Mouse (Mus musculus) forebrain, embryonic 13.5 days (tissue): Measurements from ENCODE around the gene Eif2ak1. TPM values are rescaled to one million over a fixed set of nuclear protein-coding genes. Genes with fewer than 3 reads are reported as not detected.
"Not testable (repeated sequence)": the region's sequence is repeated elsewhere in the genome, so short reads cannot be mapped to it uniquely, and the experiment has no call there.

Experiments
- ATAC-seq: fragments of 200-750 bp; cut with Nextera tagmentation; 2 replicates; pipeline ENCODE4 v1.8.0; 2017
- H3K27ac ChIP-seq: fragments of 300-500 bp; sonication (generic); 2 replicates; pipeline ENCODE4 v1.5.1; 2015; ENCODE audit warnings: inconsistent platforms, mild to moderate bottlenecking, moderate library complexity
- H3K27me3 ChIP-seq: fragments of 300-500 bp; sonication (generic); 2 replicates; pipeline ENCODE4 v1.6.1; 2015; ENCODE audit warnings: mild to moderate bottlenecking, inconsistent platforms
- H3K36me3 ChIP-seq: fragments of 300-500 bp; sonication (generic); 2 replicates; pipeline ENCODE4 v1.6.1; 2015; ENCODE audit warnings: mild to moderate bottlenecking, inconsistent platforms; ENCODE audit not compliant: poor library complexity, severe bottlenecking
- H3K4me1 ChIP-seq: fragments of 300-500 bp; sonication (generic); 2 replicates; pipeline ENCODE4 v1.6.1; 2015; ENCODE audit warnings: inconsistent platforms
- H3K4me2 ChIP-seq: fragments of 300-500 bp; sonication (generic); 2 replicates; pipeline ENCODE4 v1.6.1; 2015; ENCODE audit warnings: inconsistent platforms, mild to moderate bottlenecking, moderate library complexity
- H3K4me3 ChIP-seq: fragments of 300-500 bp; sonication (generic); 2 replicates; pipeline ENCODE4 v1.5.1; 2015; ENCODE audit warnings: mild to moderate bottlenecking, inconsistent platforms
- H3K9ac ChIP-seq: fragments of 300-500 bp; sonication (generic); 2 replicates; pipeline ENCODE4 v1.6.1; 2015; ENCODE audit warnings: mild to moderate bottlenecking, inconsistent platforms
- H3K9me3 ChIP-seq: fragments of 300-500 bp; sonication (generic); replicated peaks from 2 replicates; pipeline ENCODE4 v1.6.1; 2016; ENCODE audit warnings: inconsistent platforms
- WGBS: fragments of 180-500 bp; shearing (Covaris S2); methylation state at CpG from one replicate; pipeline ENCODE4 v1.1.7; 2015; 5-methylcytosine and 5-hydroxymethylcytosine counted together
- polyA plus RNA-seq: library from polyadenylated mRNA; unstranded; fragments of >200 nt; fragmentation: Nextera tagmentation; extraction: Ambion mirVana; gene quantifications from 2 replicates; pipeline ENCODE4 v1.2.1, GENCODE M21; 2015

The Eif2ak1 gene
- 44.9 and 45.6 TPM in 2 replicates for polyA plus RNA-seq

GRCm38 (mm10) chr5:143817116-143817930, at the start of gene Eif2ak1:
Gene Eif2ak1 (plus strand): TSS chr5:143817788.
- peak; percentile 99 for ATAC-seq
- H3K9me3 ChIP-seq: no peaks in the 10 kb centered on the region
- WGBS: under 1% methylated on average over 37 of the region's 37 CpGs
- H3K36me3 ChIP-seq: no peaks in the 10 kb centered on the region
- peak within 1 kb of the TSS; percentile 72 for H3K27ac ChIP-seq
- peak within 1 kb of the TSS; percentile 84 for H3K9ac ChIP-seq
- peak within 1 kb of the TSS; percentile 70 for H3K4me2 ChIP-seq
- H3K4me3 ChIP-seq: peak within 1 kb of the TSS; percentile 82
- peaks cover 12% of the 10 kb centered on the region for H3K4me1 ChIP-seq
- H3K27me3 ChIP-seq: no peaks in the 10 kb centered on the region

- Histone ChIP-seq H3K4me2 (no peak overlapping the region), H3K27ac (no peak overlapping the region), H3K4me3 (no peak overlapping the region), H3K36me3 (no peaks in the 10 kb centered on the region), H3K27me3 (no peaks in the 10 kb centered on the region), H3K9me3 (no peaks in the 10 kb centered on the region), H3K9ac (no peak overlapping the region), H3K4me1 (no peaks in the 10 kb centered on the region)
- WGBS: 91% methylated on average over 8 of the region's 8 CpGs
- no peak for ATAC-seq
Observed at GRCm38 (mm10) chr5:143781951-143782350, 35.6 kb upstream of the Eif2ak1 start.

- WGBS: 85% methylated on average over 6 of the region's 6 CpGs
- ATAC-seq: no peak
- no peaks in the 10 kb centered on the region for H3K9me3 ChIP-seq
- no peak overlapping the region for H3K4me2 ChIP-seq
- H3K4me1 ChIP-seq: no peaks in the 10 kb centered on the region
- no peak overlapping the region for H3K27ac ChIP-seq
- H3K36me3 ChIP-seq: no peaks in the 10 kb centered on the region
- H3K27me3 ChIP-seq: no peaks in the 10 kb centered on the region
- H3K4me3 ChIP-seq: no peak overlapping the region
- no peak overlapping the region for H3K9ac ChIP-seq
Observed at GRCm38 (mm10) chr5:143785391-143785790, 32.2 kb upstream of the Eif2ak1 start.

- H3K4me3 ChIP-seq, ATAC-seq, H3K9ac ChIP-seq, H3K27me3 ChIP-seq, H3K36me3 ChIP-seq, H3K4me2 ChIP-seq, H3K27ac ChIP-seq, H3K9me3 ChIP-seq, H3K4me1 ChIP-seq: not testable (repeated sequence)
- WGBS: 90% methylated on average over 6 of the region's 6 CpGs
Observed at GRCm38 (mm10) chr5:143801216-143801615, 16.4 kb upstream of the Eif2ak1 start.

- Histone ChIP-seq H3K9ac (no peak overlapping the region), H3K36me3 (no peaks in the 10 kb centered on the region), H3K27ac (no peak overlapping the region), H3K4me3 (no peak overlapping the region), H3K4me2 (no peak overlapping the region), H3K27me3 (no peaks in the 10 kb centered on the region), H3K4me1 (no peaks in the 10 kb centered on the region), H3K9me3 (no peaks in the 10 kb centered on the region)
- WGBS: 93% methylated on average over 18 of the region's 18 CpGs
- ATAC-seq: no peak
Observed at GRCm38 (mm10) chr5:143804056-143804765, 13.4 kb upstream of the Eif2ak1 start.

GRCm38 (mm10) chr5:143807268-143807667, 10.3 kb upstream of the Eif2ak1 start:
- Histone ChIP-seq H3K9ac (no peak overlapping the region), H3K9me3 (no peaks in the 10 kb centered on the region), H3K4me3 (no peak overlapping the region), H3K27me3 (no peaks in the 10 kb centered on the region), H3K36me3 (no peaks in the 10 kb centered on the region), H3K4me2 (no peak overlapping the region), H3K27ac (no peak overlapping the region), H3K4me1 (no peaks in the 10 kb centered on the region)
- no peak for ATAC-seq
- WGBS: 80% methylated on average over 3 of the region's 3 CpGs

- H3K4me3 ChIP-seq: no peak overlapping the region
- ATAC-seq: no peak
- no peaks in the 10 kb centered on the region for H3K4me1 ChIP-seq
- no peaks in the 10 kb centered on the region for H3K36me3 ChIP-seq
- no peak overlapping the region for H3K27ac ChIP-seq
- no peaks in the 10 kb centered on the region for H3K27me3 ChIP-seq
- WGBS: 83% methylated on average over 3 of the region's 3 CpGs
- no peak overlapping the region for H3K4me2 ChIP-seq
- H3K9ac ChIP-seq: no peak overlapping the region
- H3K9me3 ChIP-seq: no peaks in the 10 kb centered on the region
Observed at GRCm38 (mm10) chr5:143809421-143810090, 8.0 kb upstream of the Eif2ak1 start.

- H3K27ac ChIP-seq: no peak overlapping the region
- H3K27me3 ChIP-seq: no peaks in the 10 kb centered on the region
- ATAC-seq: no peak
- H3K4me3 ChIP-seq: no peak overlapping the region
- 91% methylated on average over 5 of the region's 5 CpGs for WGBS
- H3K4me2 ChIP-seq: no peak overlapping the region
- no peaks in the 10 kb centered on the region for H3K36me3 ChIP-seq
- H3K4me1 ChIP-seq: no peaks in the 10 kb centered on the region
- no peak overlapping the region for H3K9ac ChIP-seq
- no peaks in the 10 kb centered on the region for H3K9me3 ChIP-seq
Observed at GRCm38 (mm10) chr5:143811653-143812052, 5.9 kb upstream of the Eif2ak1 start.

- no peaks in the 10 kb centered on the region for H3K9me3 ChIP-seq
- ATAC-seq: no peak
- WGBS: 92% methylated on average over 2 of the region's 2 CpGs
Observed at GRCm38 (mm10) chr5:143814626-143815025, 3.0 kb upstream of the Eif2ak1 start.

GRCm38 (mm10) chr5:143817931-143818311, 333 bp downstream of the Eif2ak1 start:
- Histone ChIP-seq H3K27me3 (no peaks in the 10 kb centered on the region), H3K4me2 (peak overlapping the region; percentile 70), H3K36me3 (no peaks in the 10 kb centered on the region), H3K27ac (peak overlapping the region; percentile 72), H3K4me1 (peaks cover 12% of the 10 kb centered on the region), H3K9ac (peak overlapping the region; percentile 84), H3K9me3 (no peaks in the 10 kb centered on the region), H3K4me3 (peak overlapping the region; percentile 82)
- ATAC-seq: peak; percentile 78
- under 1% methylated on average over 32 of the region's 32 CpGs for WGBS

More at GRCm38 (mm10) chr5:143814626-143815025, 3.0 kb upstream of the Eif2ak1 start:
- Histone ChIP-seq H3K36me3 (no peaks in the 10 kb centered on the region), H3K4me2 (no peak overlapping the region), H3K4me1 (peaks cover 12% of the 10 kb centered on the region), H3K4me3 (no peak overlapping the region), H3K27ac (no peak overlapping the region), H3K27me3 (no peaks in the 10 kb centered on the region), H3K9ac (no peak overlapping the region)

GRCm38 (mm10) chr5:143818461-143818860, 873 bp downstream of the Eif2ak1 start:
- peak overlapping the region; percentile 70 for H3K4me2 ChIP-seq
- H3K27ac ChIP-seq: no peak overlapping the region
- peak overlapping the region; percentile 82 for H3K4me3 ChIP-seq
- ATAC-seq: no peak
- H3K9me3 ChIP-seq: no peaks in the 10 kb centered on the region
- H3K9ac ChIP-seq: peak overlapping the region; percentile 84
- H3K4me1 ChIP-seq: peaks cover 12% of the 10 kb centered on the region
- H3K27me3 ChIP-seq: no peaks in the 10 kb centered on the region
- WGBS: 18% methylated on average over 10 of the region's 10 CpGs
- H3K36me3 ChIP-seq: no peaks in the 10 kb centered on the region

- peaks cover 12% of the 10 kb centered on the region for H3K4me1 ChIP-seq
- 0 out of 2 replicates have a peak overlapping the region, but pooled peaks have one; percentile 82 for H3K4me3 ChIP-seq
- ATAC-seq: no peak
- no peaks in the 10 kb centered on the region for H3K9me3 ChIP-seq
- 90% methylated on average over 13 of the region's 13 CpGs for WGBS
- H3K4me2 ChIP-seq: peak overlapping the region; percentile 70
- no peaks in the 10 kb centered on the region for H3K27me3 ChIP-seq
- no peak overlapping the region; the same call in 1 of the 2 replicates for H3K9ac ChIP-seq
- H3K36me3 ChIP-seq: no peaks in the 10 kb centered on the region
- no peak overlapping the region for H3K27ac ChIP-seq
Observed at GRCm38 (mm10) chr5:143818949-143819348, 1.4 kb downstream of the Eif2ak1 start.
